Mouse (Mus musculus): ENCODE data around the gene Itm2c. TPM values are rescaled to one million over a fixed set of nuclear protein-coding genes. Genes with fewer than 3 reads are reported as not detected.

The Itm2c gene
- polyA plus RNA-seq, 1 experiment from 2014 or later: 78.1 TPM

DNA sequence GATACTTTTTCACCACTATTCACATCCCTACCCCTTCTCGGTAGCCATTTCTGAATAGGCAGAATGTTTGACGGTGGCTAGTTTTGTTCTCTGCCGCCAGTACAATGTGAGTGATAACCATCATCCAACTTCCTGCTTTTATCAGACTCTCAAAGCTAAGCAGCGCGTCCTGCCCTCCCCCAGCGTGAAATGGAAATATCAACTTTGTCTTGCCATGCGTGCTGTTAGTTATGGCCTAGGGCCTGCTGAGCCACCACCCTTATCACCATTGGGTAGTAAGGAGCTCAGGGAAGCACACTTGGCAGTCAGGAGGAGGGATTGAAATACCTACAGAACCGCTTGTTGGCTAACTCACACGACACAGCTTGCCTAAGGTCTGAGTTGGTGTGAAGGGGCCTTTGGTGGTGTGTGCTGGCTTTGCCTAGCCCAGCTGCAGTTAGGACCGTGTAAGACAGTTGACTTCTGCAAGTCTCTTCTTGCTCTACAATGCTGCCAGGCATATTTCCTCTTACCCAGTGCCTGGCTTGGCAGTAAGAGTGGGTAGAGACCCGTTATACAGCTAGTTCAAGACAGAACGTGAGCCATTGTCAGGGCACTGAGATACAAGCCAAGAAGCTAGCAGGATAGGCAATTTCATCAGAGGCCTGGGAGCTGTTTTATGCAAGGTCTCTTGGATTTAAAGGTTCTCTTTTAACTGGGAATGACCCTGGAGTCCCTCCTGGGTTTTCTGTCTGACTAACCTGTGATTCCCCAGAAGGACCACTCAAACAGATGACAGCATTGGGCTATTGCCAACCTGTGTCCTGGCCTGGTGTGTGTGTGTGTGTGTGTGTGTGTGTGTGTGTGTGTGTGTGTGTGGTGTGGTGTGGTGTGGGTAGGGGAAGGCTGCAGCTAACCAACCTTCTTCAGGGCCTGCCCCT, 3.0 kb downstream of the Itm2c start:
- Histone ChIP-seq H3K36me3 (ENCODE audit: control insufficient read depth, insufficient read depth, low read length) (no peaks in the 10 kb centered on the region), H3K27me3 (ENCODE audit: control insufficient read depth, insufficient read depth, low read length) (no peaks in the 10 kb centered on the region), H3K9me3 (ENCODE audit: control insufficient read depth, low read length) (no peaks in the 10 kb centered on the region), H3K27ac (ENCODE audit: low read depth, low read length) (no peak overlapping the region), H3K9ac (ENCODE audit: low read length) (no peak overlapping the region), H3K4me2 (peak overlapping the region; percentile 2; the same call in 1 of the 2 replicates), H3K4me1 (ENCODE audit: control insufficient read depth, insufficient read depth, low read length) (peaks cover 47% of the 10 kb centered on the region), H3K4me3 (ENCODE audit: low read depth, low read length) (no peak overlapping the region)
- ATAC-seq (ENCODE audit: low FRiP score): no peak
- peak; percentile 85 for DNase-seq (ENCODE audit: low spot score, missing footprints)
- WGBS: 78% methylated on average over 12 of the region's 12 CpGs

DNA sequence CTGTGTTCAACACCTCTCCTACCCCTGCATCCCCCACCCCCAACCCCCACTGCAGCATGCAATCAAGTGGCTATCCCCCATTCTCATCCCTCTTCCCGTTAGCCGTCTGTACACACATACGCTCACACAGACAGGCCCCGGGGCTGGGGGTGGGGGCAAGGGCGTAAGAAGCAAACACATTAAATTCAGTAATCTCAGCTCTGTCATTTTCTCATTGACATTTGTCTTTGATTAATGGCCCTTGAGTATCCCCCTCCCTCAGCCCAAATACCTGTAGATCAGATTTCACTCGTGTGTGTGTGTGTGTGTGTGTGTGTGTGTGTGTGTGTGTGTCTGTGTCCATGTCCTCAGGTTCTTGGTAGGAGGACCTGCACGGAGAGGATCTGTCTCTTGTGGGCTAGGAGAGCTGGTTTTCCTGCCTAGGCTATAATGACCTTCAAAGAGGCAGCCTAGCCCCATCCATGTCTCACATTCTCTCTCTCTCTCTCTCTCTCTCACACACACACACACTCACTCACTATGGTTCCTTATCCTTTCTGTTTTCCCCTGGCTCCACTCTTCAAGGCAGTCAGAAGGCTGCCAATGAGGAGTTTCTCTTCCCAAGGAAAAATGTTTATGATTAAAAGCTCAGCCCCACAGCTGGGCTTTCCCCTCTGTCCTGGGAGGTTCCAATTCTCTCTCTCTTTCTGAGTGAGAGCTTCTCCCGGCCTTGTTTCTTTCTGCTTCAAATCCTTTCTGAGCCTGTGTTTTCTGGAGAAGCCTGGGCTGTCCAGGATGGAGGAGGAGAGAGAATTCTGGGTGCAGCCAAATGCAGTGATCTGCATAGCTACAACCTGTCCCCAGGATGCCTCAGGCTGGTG, 4.0 kb downstream of the Itm2c start:
- Histone ChIP-seq H3K4me3 (ENCODE audit: low read depth, low read length) (no peak overlapping the region), H3K4me1 (ENCODE audit: control insufficient read depth, insufficient read depth, low read length) (peaks cover 47% of the 10 kb centered on the region), H3K27ac (ENCODE audit: low read depth, low read length) (peak overlapping the region; percentile 25; the same call in 1 of the 2 replicates), H3K27me3 (ENCODE audit: control insufficient read depth, insufficient read depth, low read length) (no peaks in the 10 kb centered on the region), H3K9ac (ENCODE audit: low read length) (peak overlapping the region; percentile 39; the same call in 1 of the 2 replicates), H3K36me3 (ENCODE audit: control insufficient read depth, insufficient read depth, low read length) (no peaks in the 10 kb centered on the region), H3K4me2 (no peak overlapping the region), H3K9me3 (ENCODE audit: control insufficient read depth, low read length) (no peaks in the 10 kb centered on the region)
- DNase-seq (ENCODE audit: low spot score, missing footprints): peak; percentile 78
- WGBS: 38% methylated on average over 8 of the region's 8 CpGs
- no peak for ATAC-seq (ENCODE audit: low FRiP score)

GRCm38 (mm10) chr1:85898761-85899387, 4.8 kb downstream of the Itm2c start:
- DNase-seq (ENCODE audit: low spot score, missing footprints) (peak; percentile 86), ATAC-seq (ENCODE audit: low FRiP score) (no peak)
- Histone ChIP-seq H3K27ac (ENCODE audit: low read depth, low read length) (peak overlapping the region; percentile 42; the same call in 1 of the 2 replicates), H3K4me1 (ENCODE audit: control insufficient read depth, insufficient read depth, low read length) (peaks cover 47% of the 10 kb centered on the region), H3K9ac (ENCODE audit: low read length) (peak overlapping the region; percentile 39; the same call in 1 of the 2 replicates), H3K27me3 (ENCODE audit: control insufficient read depth, insufficient read depth, low read length) (no peaks in the 10 kb centered on the region), H3K4me3 (ENCODE audit: low read depth, low read length) (no peak overlapping the region), H3K9me3 (ENCODE audit: control insufficient read depth, low read length) (no peaks in the 10 kb centered on the region), H3K36me3 (ENCODE audit: control insufficient read depth, insufficient read depth, low read length) (no peaks in the 10 kb centered on the region; the same call in 1 of the 2 replicates), H3K4me2 (peak overlapping the region; percentile 8; the same call in 1 of the 2 replicates)
- WGBS: 17% methylated on average over 12 of the region's 12 CpGs

DNA sequence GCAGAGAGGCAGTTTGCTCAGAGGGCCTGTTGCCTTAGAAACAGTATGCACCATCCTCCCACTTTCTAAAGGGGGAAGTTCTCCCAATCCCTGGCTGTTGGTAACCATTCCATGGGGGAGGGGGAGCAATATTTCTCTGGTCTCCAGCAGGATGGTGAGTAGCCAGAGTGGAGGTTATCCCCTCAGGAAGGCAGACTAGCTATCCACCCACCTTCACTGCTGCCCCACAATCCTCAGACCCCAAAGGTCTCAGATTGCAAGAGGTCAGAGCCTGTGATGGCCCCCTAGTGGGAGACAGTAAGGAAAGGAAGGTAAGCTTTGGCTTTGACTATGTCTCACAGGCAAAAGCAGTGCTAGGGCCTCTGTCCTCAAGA, 5.3 kb downstream of the Itm2c start:
- no peak overlapping the region for H3K9ac ChIP-seq (ENCODE audit: low read length)
- peaks cover 5% of the 10 kb centered on the region for H3K36me3 ChIP-seq (ENCODE audit: control insufficient read depth, insufficient read depth, low read length)
- H3K4me2 ChIP-seq: peak overlapping the region; percentile 6; the same call in 1 of the 2 replicates
- ATAC-seq (ENCODE audit: low FRiP score): no peak
- DNase-seq (ENCODE audit: low spot score, missing footprints): peak; percentile 90
- H3K4me3 ChIP-seq (ENCODE audit: low read depth, low read length): no peak overlapping the region
- no peaks in the 10 kb centered on the region for H3K9me3 ChIP-seq (ENCODE audit: control insufficient read depth, low read length)
- peaks cover 44% of the 10 kb centered on the region for H3K4me1 ChIP-seq (ENCODE audit: control insufficient read depth, insufficient read depth, low read length)
- H3K27me3 ChIP-seq (ENCODE audit: control insufficient read depth, insufficient read depth, low read length): no peaks in the 10 kb centered on the region
- peak overlapping the region; percentile 22; the same call in 1 of the 2 replicates for H3K27ac ChIP-seq (ENCODE audit: low read depth, low read length)

DNA sequence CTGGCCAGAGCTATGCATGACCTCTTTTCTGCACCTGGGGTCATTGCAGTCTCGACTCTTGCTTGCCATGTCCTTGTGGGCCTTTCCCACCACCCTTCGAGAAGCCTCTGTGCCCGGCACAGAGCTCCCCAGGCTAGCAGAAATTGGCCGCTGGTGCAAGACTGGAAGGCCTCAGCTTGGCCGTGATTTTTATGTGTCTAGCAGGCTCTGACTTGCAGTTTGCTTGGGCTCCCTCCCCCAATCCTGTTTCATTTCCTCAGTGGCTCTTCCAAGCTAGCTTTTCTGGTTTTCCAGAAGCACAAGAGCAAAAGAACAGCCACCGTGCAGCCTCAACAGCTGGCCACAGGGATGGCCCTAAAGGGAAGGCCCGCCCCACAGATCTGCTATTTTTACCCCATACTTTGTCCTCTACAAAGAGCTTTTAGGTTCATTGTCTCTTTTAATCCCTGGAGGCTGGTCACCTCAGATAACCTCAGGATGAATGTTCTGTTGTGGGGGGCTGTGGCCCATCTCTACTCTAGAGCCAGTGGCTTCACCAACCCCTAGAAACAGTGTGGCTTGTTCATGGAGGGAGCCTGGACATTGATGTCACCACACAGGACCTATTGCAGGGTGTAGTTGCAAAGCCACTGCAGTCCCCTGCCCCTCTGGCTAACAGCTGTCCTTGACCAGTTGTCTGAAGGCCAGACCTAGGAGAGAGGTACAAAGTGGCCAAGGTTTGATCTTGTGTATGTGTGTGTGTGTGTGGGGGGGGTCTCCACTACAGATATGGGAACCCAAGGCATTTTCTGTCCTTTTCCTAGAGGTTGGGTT, 6.6 kb downstream of the Itm2c start:
- no peaks in the 10 kb centered on the region for H3K27me3 ChIP-seq (ENCODE audit: control insufficient read depth, insufficient read depth, low read length)
- H3K4me2 ChIP-seq: no peak overlapping the region
- no peaks in the 10 kb centered on the region for H3K9me3 ChIP-seq (ENCODE audit: control insufficient read depth, low read length)
- no peak for ATAC-seq (ENCODE audit: low FRiP score)
- no peak overlapping the region for H3K27ac ChIP-seq (ENCODE audit: low read depth, low read length)
- H3K4me3 ChIP-seq (ENCODE audit: low read depth, low read length): no peak overlapping the region
- 72% methylated on average over 7 of the region's 7 CpGs for WGBS
- DNase-seq (ENCODE audit: low spot score, missing footprints): peak; percentile 66
- peaks cover 12% of the 10 kb centered on the region for H3K36me3 ChIP-seq (ENCODE audit: control insufficient read depth, insufficient read depth, low read length)
- H3K4me1 ChIP-seq (ENCODE audit: control insufficient read depth, insufficient read depth, low read length): peaks cover 42% of the 10 kb centered on the region
- H3K9ac ChIP-seq (ENCODE audit: low read length): no peak overlapping the region; the same call in 1 of the 2 replicates

DNA sequence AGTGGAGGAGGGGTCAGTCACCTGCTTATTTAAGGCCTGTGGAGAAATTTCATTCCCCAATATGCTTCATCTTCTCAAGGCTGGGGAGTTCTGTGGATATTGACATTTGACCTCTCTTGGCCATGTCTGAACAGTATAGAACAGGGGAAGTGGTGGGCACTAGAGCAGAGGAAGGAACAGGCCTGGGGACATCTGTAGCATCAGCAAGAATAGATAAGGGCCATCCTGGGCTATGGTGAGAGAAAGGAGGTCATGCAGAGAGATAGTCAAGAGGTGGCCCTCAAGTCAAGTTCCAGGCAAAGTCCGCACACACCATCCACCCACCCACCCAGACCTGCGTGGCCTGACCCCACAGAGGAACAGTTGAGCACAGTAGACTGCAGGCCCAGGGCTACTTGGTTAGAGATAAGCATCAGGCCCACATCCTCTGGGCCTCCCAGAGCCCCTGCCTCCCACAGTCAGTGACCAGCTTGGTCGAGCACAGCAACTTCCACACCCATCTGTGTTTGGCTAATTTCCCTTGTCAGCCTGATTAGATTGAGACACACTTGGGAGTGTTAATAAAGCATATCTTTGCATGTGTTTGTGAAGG, 7.5 kb downstream of the Itm2c start:
- Histone ChIP-seq H3K9ac (ENCODE audit: low read length) (no peak overlapping the region), H3K9me3 (ENCODE audit: control insufficient read depth, low read length) (no peaks in the 10 kb centered on the region), H3K4me3 (ENCODE audit: low read depth, low read length) (no peak overlapping the region), H3K4me2 (no peak overlapping the region), H3K4me1 (ENCODE audit: control insufficient read depth, insufficient read depth, low read length) (peaks cover 33% of the 10 kb centered on the region), H3K36me3 (ENCODE audit: control insufficient read depth, insufficient read depth, low read length) (peaks cover 20% of the 10 kb centered on the region), H3K27ac (ENCODE audit: low read depth, low read length) (no peak overlapping the region), H3K27me3 (ENCODE audit: control insufficient read depth, insufficient read depth, low read length) (no peaks in the 10 kb centered on the region)
- DNase-seq (ENCODE audit: low spot score, missing footprints): peak; percentile 83
- peak; percentile 41; the same call in 1 of the 2 replicates for ATAC-seq (ENCODE audit: low FRiP score)
- 94% methylated on average over 3 of the region's 3 CpGs for WGBS

GRCm38 (mm10) chr1:85902108-85902561, 8.1 kb downstream of the Itm2c start:
- 0 out of 2 replicates have a peak, but pooled peaks have one; percentile 37 for ATAC-seq (ENCODE audit: low FRiP score)
- Histone ChIP-seq H3K36me3 (ENCODE audit: control insufficient read depth, insufficient read depth, low read length) (peaks cover 25% of the 10 kb centered on the region), H3K9me3 (ENCODE audit: control insufficient read depth, low read length) (no peaks in the 10 kb centered on the region), H3K27ac (ENCODE audit: low read depth, low read length) (no peak overlapping the region), H3K4me3 (ENCODE audit: low read depth, low read length) (no peak overlapping the region), H3K4me2 (no peak overlapping the region), H3K4me1 (ENCODE audit: control insufficient read depth, insufficient read depth, low read length) (peaks cover 29% of the 10 kb centered on the region), H3K9ac (ENCODE audit: low read length) (no peak overlapping the region), H3K27me3 (ENCODE audit: control insufficient read depth, insufficient read depth, low read length) (no peaks in the 10 kb centered on the region)
- DNase-seq (ENCODE audit: low spot score, missing footprints): peak; percentile 81
- WGBS: 73% methylated on average over 7 of the region's 7 CpGs

DNA sequence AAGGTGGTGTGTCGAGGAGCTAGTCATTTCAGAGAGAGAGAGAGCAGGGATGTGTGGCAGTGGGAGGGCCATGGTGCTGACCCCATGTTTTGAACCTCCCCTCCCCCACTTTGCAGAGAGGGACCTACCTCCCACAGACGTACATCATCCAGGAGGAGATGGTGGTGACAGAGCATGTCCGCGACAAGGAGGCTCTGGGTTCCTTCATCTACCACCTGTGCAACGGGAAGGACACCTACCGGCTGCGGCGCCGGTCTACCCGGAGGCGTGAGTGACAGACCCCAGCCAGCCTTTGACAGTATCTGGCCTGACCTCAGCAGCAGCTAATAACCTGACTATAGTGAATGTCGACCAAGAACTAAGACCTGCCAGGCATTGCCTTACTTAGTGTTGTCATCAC, 12.8 kb downstream of the Itm2c start:
- Histone ChIP-seq H3K27me3 (ENCODE audit: control insufficient read depth, insufficient read depth, low read length) (no peaks in the 10 kb centered on the region), H3K4me3 (ENCODE audit: low read depth, low read length) (no peak overlapping the region), H3K9ac (ENCODE audit: low read length) (no peak overlapping the region), H3K4me2 (no peak overlapping the region), H3K27ac (ENCODE audit: low read depth, low read length) (no peak overlapping the region), H3K4me1 (ENCODE audit: control insufficient read depth, insufficient read depth, low read length) (no peaks in the 10 kb centered on the region), H3K9me3 (ENCODE audit: control insufficient read depth, low read length) (no peaks in the 10 kb centered on the region), H3K36me3 (ENCODE audit: control insufficient read depth, insufficient read depth, low read length) (peaks cover 29% of the 10 kb centered on the region)
- no peak for DNase-seq (ENCODE audit: low spot score, missing footprints)
- ATAC-seq (ENCODE audit: low FRiP score): no peak
- WGBS: 96% methylated on average over 12 of the region's 12 CpGs
